Mouse (Mus musculus) kidney, postnatal 0 days (tissue): ENCODE measurements around the gene Pard3. TPM values are rescaled to one million over a fixed set of nuclear protein-coding genes. Genes with fewer than 3 reads are reported as not detected.

Source experiments
- ATAC-seq: fragments of 200-750 bp; cut with Nextera tagmentation; replicated peaks from 2 replicates; pipeline ENCODE4 v1.8.0; 2017; ENCODE audit warnings: low read depth, moderate number of reproducible peaks, moderate TSS enrichment, moderate library complexity; ENCODE audit not compliant: low FRiP score
- DNase-seq: peaks from one replicate; pipeline ENCODE4 v3.0.0-alpha.2; 2016; ENCODE audit warnings: low spot score
- H3K27ac ChIP-seq: fragments of 300-500 bp; sonication (generic); 2 replicates; pipeline ENCODE4 v1.5.1; 2014; ENCODE audit warnings: mild to moderate bottlenecking
- H3K27me3 ChIP-seq: fragments of 300-500 bp; sonication (generic); 2 replicates; pipeline ENCODE4 v1.6.1; 2014; ENCODE audit warnings: low read length, mixed read lengths; ENCODE audit not compliant: insufficient read depth
- H3K36me3 ChIP-seq: fragments of 300-500 bp; sonication (generic); 2 replicates; pipeline ENCODE4 v1.6.1; 2014; ENCODE audit warnings: low read length, mixed read lengths; ENCODE audit not compliant: insufficient read depth
- H3K4me1 ChIP-seq: fragments of 300-500 bp; sonication (generic); replicated peaks from 2 replicates; pipeline ENCODE4 v1.6.1; 2014; ENCODE audit warnings: antibody characterized with exemption, low read length, mixed read lengths; ENCODE audit not compliant: insufficient read depth
- H3K4me2 ChIP-seq: fragments of 300-500 bp; sonication (generic); 2 replicates; pipeline ENCODE4 v1.6.1; 2014; ENCODE audit warnings: mild to moderate bottlenecking, low read length, moderate library complexity, mixed read lengths
- H3K4me3 ChIP-seq: fragments of 300-500 bp; sonication (generic); replicated peaks from 2 replicates; pipeline ENCODE4 v1.5.1; 2014; ENCODE audit warnings: low read depth, low read length
- H3K9ac ChIP-seq: fragments of 300-500 bp; sonication (generic); 2 replicates; pipeline ENCODE4 v1.6.1; 2014; ENCODE audit warnings: low read depth, low read length
- H3K9me3 ChIP-seq: fragments of 300-500 bp; sonication (generic); replicated peaks from 2 replicates; pipeline ENCODE4 v1.6.1; 2016; ENCODE audit warnings: low read length, inconsistent platforms, mixed read lengths
- CTCF ChIP-seq: IDR thresholded peaks from 2 replicates; pipeline ENCODE4 v1.5.1; 2016; ENCODE audit warnings: antibody characterized with exemption, low read depth, mild to moderate bottlenecking, moderate library complexity
- WGBS: fragments of 180-500 bp; shearing (Covaris S2); extraction: QIAGEN DNeasy Blood & Tissue Kit; methylation state at CpG from one replicate; pipeline ENCODE4 v1.1.7; 2014; 5-methylcytosine and 5-hydroxymethylcytosine counted together
- polyA plus RNA-seq: library from polyadenylated mRNA; unstranded; fragments of >200 nt; fragmentation: Nextera tagmentation; extraction: Ambion mirVana; gene quantifications from 2 replicates; pipeline ENCODE4 v1.2.1, GENCODE M21; 2015

Pard3 gene
- polyA plus RNA-seq, 1 experiment from 2014 or later: 23.1 TPM

- Histone ChIP-seq H3K4me1 (0 out of 2 replicates have a peak, but pooled peaks cover 5% of the 10 kb centered on the region), H3K9ac (no peak overlapping the region), H3K9me3 (no peaks in the 10 kb centered on the region), H3K36me3 (no peaks in the 10 kb centered on the region), H3K4me3 (no peak overlapping the region), H3K4me2 (no peak overlapping the region), H3K27me3 (no peaks in the 10 kb centered on the region), H3K27ac (no peak overlapping the region)
- no peak for ATAC-seq
- WGBS: 59% methylated on average over 12 of the region's 12 CpGs
- no peak for DNase-seq
- TF ChIP-seq CTCF: no peak
Observed at GRCm38 (mm10) chr8:127592648-127593574, 529.2 kb downstream of the Pard3 start.

DNA sequence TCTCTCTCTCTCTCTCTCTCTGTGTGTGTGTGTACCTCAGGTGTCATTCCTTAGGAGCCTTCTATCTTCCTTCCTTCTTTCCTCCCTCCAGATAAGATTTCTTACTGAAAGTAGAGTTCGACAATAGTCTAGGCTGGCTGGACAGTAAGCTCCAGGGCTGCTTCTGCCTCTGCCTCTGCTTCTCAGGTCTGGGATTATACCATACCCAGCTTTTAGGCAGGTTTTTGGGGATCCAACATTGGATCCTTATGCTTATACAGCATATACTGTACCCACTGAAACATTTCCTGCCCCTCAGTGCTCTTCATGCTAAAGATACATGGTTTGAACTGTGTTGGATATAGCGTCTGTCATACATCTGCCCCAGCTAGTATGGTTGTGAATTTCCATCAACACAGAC, 536.9 kb downstream of the Pard3 start:
- WGBS: 87% methylated on average over 2 of the region's 2 CpGs
- Histone ChIP-seq H3K4me1 (no peaks in the 10 kb centered on the region), H3K27me3 (no peaks in the 10 kb centered on the region), H3K36me3 (no peaks in the 10 kb centered on the region; the same call in 1 of the 2 replicates), H3K9me3 (no peaks in the 10 kb centered on the region), H3K4me2 (no peak overlapping the region), H3K27ac (no peak overlapping the region), H3K4me3 (no peak overlapping the region), H3K9ac (no peak overlapping the region)
- no peak for TF ChIP-seq CTCF
- no peak for DNase-seq
- no peak for ATAC-seq

- no peak for DNase-seq
- H3K27me3 ChIP-seq: no peaks in the 10 kb centered on the region
Observed at GRCm38 (mm10) chr8:127603062-127603461, 539.4 kb downstream of the Pard3 start.

GRCm38 (mm10) chr8:127608541-127609270, 545.0 kb downstream of the Pard3 start:
- 55% methylated on average over 7 of the region's 7 CpGs for WGBS
- H3K4me1 ChIP-seq: no peaks in the 10 kb centered on the region
- no peak for DNase-seq

More at GRCm38 (mm10) chr8:127603062-127603461, 539.4 kb downstream of the Pard3 start:
- Histone ChIP-seq H3K4me2 (no peak overlapping the region), H3K4me1 (no peaks in the 10 kb centered on the region), H3K4me3 (no peak overlapping the region), H3K27ac (no peak overlapping the region), H3K36me3 (no peaks in the 10 kb centered on the region; the same call in 1 of the 2 replicates), H3K9ac (no peak overlapping the region), H3K9me3 (no peaks in the 10 kb centered on the region)
- WGBS: 97% methylated on average over 15 of the region's 15 CpGs
- TF ChIP-seq CTCF: no peak
- no peak for ATAC-seq

GRCm38 (mm10) chr8:127609316-127609715, 545.6 kb downstream of the Pard3 start:
- DNase-seq (no peak), ATAC-seq (no peak)
- no peaks in the 10 kb centered on the region for H3K9me3 ChIP-seq

More at GRCm38 (mm10) chr8:127608541-127609270, 545.0 kb downstream of the Pard3 start:
- no peak for ATAC-seq
- Histone ChIP-seq H3K9me3 (no peaks in the 10 kb centered on the region), H3K4me2 (no peak overlapping the region), H3K27ac (no peak overlapping the region), H3K36me3 (peaks cover 6% of the 10 kb centered on the region), H3K27me3 (no peaks in the 10 kb centered on the region), H3K9ac (no peak overlapping the region), H3K4me3 (no peak overlapping the region)
- TF ChIP-seq CTCF: no peak

GRCm38 (mm10) chr8:127614206-127614605, 550.5 kb downstream of the Pard3 start:
- H3K9me3 ChIP-seq: no peaks in the 10 kb centered on the region
- H3K27me3 ChIP-seq: no peaks in the 10 kb centered on the region
- DNase-seq (no peak), ATAC-seq (no peak)
- H3K36me3 ChIP-seq: peaks cover 6% of the 10 kb centered on the region; the same call in 1 of the 2 replicates
- no peak overlapping the region for H3K27ac ChIP-seq
- H3K4me2 ChIP-seq: no peak overlapping the region
- no peak for TF ChIP-seq CTCF
- 70% methylated on average over 4 of the region's 4 CpGs for WGBS
- no peaks in the 10 kb centered on the region for H3K4me1 ChIP-seq
- H3K4me3 ChIP-seq: no peak overlapping the region
- no peak overlapping the region for H3K9ac ChIP-seq

More at GRCm38 (mm10) chr8:127609316-127609715, 545.6 kb downstream of the Pard3 start:
- no peak overlapping the region for H3K4me2 ChIP-seq
- TF ChIP-seq CTCF: no peak
- WGBS: 79% methylated on average over 10 of the region's 10 CpGs
- no peak overlapping the region for H3K9ac ChIP-seq
- no peaks in the 10 kb centered on the region for H3K27me3 ChIP-seq
- peaks cover 6% of the 10 kb centered on the region for H3K36me3 ChIP-seq
- H3K4me3 ChIP-seq: no peak overlapping the region
- H3K27ac ChIP-seq: no peak overlapping the region
- H3K4me1 ChIP-seq: no peaks in the 10 kb centered on the region
